Mouse (Mus musculus) T-helper 2 cell (primary cell): Measurements from ENCODE around the gene Bche.

Experiments used
- in situ Hi-C: fragments of 300-600 bp; cut with MboI, MseI; formaldehyde crosslinking; loops from one replicate; pipeline ENCODE4 v1.15.1; 2025; ENCODE audit warnings: high pct_unique_total_duplicates

Bche gene

DNA sequence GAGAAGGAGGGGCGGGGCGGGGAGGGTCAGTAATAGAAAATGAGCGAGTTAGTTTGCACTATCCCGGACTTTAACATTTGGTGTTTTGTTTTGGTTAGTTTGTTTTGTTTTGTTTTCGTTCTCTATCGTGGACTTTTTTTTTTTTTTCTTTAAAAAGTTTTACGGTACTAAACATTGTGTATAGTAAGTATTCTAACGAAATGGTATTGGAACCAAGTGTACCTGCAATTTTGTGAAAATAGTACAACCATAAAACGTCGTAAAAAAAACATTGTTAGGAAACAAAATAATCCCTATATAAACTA, at the start of gene Bche:
Bche (minus strand) TSS at position 6 of the 305 bp plus-strand sequence.
- in situ Hi-C loops: no loop called here

DNA sequence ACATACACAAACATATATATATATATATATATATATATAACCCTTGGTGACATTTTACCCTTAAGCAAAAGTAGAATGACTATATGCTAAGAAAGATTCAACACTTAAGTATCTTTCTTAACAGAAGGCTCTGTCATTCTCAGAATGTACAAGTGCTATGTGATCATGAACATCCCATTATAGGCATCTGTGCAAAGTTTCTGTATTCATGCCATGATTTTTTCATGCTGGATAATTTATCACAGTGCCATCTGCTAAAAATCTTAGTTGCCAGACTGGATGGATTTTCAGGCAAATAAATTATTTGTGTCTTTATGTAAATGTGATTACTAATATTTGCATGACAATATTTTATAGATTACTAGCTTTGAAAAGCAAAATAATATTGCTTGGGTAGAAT, 33.8 kb upstream of the Bche start:
- in situ Hi-C loops: loop anchor here (10.0 kb wide), 1 partner anchor 1057 kb away; no protein-coding TSS in a partner anchor

GRCm38 (mm10) chr3:73731677-73732076, 23.5 kb upstream of the Bche start:
- in situ Hi-C loops: no loop called here

- in situ Hi-C loops: loop anchor here (10.0 kb wide), 1 partner anchor 865 kb away; no protein-coding TSS in a partner anchor
Observed at GRCm38 (mm10) chr3:73729511-73729910, 21.3 kb upstream of the Bche start.

GRCm38 (mm10) chr3:73725711-73726110, 17.5 kb upstream of the Bche start:
- in situ Hi-C loops: loop anchor here (10.0 kb wide), 1 partner anchor 861 kb away; no protein-coding TSS in a partner anchor

DNA sequence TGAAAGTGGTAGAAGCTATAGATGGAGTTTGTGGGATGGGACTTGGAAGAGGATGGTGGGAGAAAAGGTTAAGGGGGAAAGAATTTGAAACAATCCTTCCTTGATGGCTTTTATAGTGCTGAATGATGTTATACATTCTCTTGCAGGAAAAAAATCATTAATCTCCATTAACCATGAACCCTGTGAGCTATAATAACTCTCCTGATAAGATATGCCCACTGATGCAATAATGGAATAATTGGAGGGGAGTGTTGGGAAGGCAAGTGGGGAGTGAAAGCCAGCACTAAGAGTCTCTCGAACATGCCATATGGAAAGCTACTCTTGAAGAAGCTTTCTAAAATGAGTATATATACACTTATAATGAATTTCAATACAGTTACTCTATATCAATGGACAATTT, 16.7 kb upstream of the Bche start:
- in situ Hi-C loops: loop anchor here (10.0 kb wide), 1 partner anchor 860 kb away; no protein-coding TSS in a partner anchor

DNA sequence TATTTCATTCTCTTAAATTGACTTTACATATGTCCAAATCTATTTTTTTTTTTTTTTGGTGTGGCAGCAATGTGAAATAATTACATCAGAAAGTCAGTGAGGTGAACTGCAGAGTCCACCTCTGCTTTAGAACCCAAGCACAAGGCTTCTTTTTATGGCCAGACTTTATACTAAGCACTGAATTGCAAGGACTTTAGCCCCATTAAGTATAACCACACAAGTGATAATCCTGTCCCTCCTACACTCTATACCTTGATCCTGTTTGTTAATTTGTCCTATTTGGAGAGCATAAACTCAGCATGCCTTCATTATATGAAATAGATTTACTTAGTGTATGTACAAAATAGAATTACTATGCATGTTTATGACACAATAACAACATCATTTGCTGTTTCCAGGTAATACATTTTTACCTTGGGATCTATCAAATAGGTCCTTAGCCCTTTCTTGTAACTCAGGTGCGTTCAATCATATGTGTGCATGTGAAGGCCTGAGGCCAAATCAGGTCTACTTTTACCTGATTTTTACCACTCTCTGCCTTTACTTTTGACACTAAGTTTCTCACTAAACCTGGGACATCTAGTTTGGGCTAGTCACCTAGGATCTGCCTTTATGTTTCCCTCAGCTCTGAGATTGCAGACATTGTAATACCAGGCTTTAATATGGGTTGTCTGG, 9.5 kb upstream of the Bche start:
- in situ Hi-C loops: no loop called here

GRCm38 (mm10) chr3:73709871-73710270, 1.7 kb upstream of the Bche start:
- in situ Hi-C loops: no loop called here

DNA sequence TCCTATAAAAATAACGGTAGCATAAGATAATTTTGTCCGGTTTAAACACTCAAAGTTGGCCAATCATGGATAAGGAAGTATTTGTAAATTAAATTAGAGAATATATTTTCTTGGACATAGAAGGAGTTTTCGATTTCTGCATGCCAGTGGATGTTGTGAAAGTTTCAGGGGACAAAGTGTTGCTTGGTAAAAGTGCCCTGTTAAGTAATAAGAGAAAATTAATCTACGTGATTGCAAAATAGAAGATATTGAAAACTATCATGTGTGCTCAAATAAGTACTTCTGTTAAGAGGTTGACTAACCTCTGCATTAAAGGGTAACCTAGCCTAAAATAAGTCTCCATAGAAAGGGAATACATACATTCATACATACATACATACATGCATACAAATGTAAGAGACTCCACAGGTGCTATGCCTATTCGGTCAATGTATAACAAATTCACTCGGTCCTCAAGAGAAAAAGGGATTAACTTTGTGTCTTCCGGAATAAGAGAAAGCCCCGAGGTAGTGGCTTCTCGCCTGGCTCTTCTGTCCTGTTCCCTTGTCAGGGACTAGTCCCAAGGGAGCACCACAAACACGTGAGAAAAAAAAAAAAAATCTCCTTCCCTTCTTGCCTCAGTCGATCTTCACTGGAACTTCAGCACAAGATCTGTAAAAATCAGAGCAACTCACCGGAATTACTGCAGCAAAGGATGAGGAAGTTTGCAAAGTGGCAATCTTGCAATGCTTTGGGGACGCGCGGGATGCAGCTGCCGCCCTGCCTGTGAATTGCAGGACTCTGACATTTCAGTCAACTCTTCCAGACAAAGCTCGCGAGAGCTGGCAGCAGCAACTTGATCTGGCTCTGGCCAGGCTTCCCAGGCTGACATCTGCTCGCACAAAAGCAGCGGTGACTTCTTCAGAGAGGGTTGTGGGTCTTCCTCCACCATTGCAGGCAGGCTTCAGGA, 480 bp downstream of the Bche start:
- in situ Hi-C loops: no loop called here

DNA sequence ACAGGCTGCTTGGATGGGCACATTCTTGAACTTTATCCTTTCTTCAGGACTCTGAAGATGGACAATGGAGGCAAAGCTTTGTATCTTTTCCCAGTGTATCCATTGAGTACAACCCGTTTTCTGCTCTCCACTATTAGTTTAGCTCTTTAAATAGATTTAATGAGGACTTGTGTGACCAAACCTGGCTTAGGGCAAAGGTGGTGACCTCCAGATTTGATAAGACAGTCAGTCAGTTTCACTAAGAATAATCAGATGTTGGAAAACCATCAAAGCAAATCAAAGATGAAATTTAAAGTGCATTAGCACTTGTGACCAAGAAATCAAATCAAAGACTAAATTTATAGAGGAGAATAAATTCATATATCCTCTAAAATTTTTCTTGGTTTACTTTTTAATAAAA, 1.7 kb downstream of the Bche start:
- in situ Hi-C loops: no loop called here

DNA sequence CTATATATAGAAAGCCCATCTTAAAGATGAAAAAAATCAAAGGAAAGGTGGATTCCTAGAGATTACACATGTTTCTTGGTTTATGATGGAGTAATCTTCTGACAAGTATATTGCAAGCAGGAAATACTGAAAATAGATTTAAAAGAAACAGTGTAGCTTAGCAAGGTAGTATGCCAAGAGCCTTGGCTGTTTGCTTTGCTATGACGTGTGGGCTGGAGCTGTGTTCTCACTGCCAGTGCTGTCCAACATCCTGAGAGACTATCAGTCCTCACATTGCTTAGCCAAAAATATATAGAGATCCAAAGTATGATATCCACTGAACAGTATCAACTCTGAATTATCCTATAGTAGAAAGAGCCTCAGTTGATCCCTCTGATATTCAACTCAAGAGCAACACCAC, 9.3 kb downstream of the Bche start:
- in situ Hi-C loops: no loop called here

GRCm38 (mm10) chr3:73673333-73673732, 34.9 kb downstream of the Bche start:
- in situ Hi-C loops: no loop called here

- in situ Hi-C loops: no loop called here
Observed at GRCm38 (mm10) chr3:73668172-73668571, 40.0 kb downstream of the Bche start.

GRCm38 (mm10) chr3:73667245-73668131, 40.7 kb downstream of the Bche start:
- in situ Hi-C loops: no loop called here

DNA sequence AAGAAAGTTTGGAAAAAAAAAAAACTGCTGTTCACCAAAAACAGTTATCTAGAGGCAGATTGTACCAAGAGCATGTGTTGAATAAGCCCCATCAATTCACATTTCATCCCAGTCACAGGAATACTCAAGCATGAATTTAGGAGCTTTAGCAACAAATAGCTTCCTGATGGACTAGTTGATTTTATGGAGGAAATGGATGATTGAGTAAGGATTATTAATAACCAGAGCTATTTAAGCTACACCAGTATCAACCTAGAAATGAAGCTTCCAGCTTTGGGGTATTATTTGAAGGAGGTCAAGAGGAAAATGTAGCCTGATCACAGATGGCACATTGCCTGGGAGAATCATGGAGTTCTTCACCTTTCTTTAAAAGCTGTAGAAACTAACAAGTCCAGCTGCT, 57.9 kb downstream of the Bche start:
- in situ Hi-C loops: no loop called here

DNA sequence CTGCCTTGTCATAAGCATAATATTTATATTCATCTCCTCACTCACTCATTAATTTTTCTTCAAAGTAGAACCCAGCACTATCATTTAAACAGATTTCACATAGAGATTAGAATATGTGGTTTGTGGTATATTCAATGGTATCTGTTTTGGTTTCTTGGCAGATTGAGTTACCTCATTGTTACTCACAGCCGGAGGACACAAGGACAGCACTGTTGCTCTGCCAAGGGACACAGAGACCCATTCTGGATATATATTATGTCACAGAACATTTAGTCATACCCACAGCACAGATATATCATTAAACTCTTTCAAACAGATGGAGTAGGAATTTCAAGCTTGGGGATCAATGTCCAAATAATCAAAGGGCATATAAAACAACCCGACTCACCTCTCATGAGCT, 61.2 kb downstream of the Bche start:
- in situ Hi-C loops: no loop called here

GRCm38 (mm10) chr3:73611421-73611820, 96.8 kb downstream of the Bche start:
- in situ Hi-C loops: no loop called here

DNA sequence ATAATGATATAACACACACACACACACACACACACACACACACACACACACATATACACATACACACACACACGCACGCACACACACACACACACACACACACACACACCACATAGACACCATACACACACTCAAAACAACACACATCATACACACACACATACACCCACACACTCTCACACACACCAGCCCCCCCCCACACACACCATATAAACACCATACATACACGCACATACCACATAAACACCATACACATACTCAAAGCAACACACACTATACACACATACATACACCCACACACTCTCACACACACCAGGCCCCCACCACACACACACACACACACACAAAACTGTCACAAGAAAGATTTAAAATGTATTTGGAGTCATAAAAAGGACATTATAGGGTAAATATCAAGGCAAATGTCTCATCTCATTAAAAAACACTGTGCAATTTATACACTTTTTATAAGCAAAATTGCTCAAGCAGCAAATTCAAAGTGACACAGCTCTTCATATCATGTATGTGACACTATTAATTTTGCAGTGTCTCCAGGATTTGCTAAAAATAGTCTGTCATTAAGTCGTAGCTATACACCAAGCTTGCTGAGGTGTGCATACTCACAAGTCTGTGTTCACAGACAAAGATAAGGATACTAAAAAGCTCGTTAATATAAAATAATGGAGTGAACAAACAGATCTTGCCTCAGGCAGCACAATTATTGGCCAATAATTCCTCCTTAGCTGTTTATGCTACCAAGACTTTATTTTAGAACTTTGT, 116.3 kb downstream of the Bche start:
- in situ Hi-C loops: no loop called here
